Mouse (Mus musculus) lung, postnatal 0 days (tissue): ENCODE results near the gene Plagl1.

Experiments used
- CTCF ChIP-seq: IDR thresholded peaks from 2 replicates; pipeline ENCODE4 v1.5.1; 2016; ENCODE audit warnings: antibody characterized with exemption, mild to moderate bottlenecking
- EP300 ChIP-seq: IDR thresholded peaks from 2 replicates; pipeline ENCODE4 v1.6.1; 2016; ENCODE audit warnings: antibody characterized with exemption, mild to moderate bottlenecking, control low read depth

DNA sequence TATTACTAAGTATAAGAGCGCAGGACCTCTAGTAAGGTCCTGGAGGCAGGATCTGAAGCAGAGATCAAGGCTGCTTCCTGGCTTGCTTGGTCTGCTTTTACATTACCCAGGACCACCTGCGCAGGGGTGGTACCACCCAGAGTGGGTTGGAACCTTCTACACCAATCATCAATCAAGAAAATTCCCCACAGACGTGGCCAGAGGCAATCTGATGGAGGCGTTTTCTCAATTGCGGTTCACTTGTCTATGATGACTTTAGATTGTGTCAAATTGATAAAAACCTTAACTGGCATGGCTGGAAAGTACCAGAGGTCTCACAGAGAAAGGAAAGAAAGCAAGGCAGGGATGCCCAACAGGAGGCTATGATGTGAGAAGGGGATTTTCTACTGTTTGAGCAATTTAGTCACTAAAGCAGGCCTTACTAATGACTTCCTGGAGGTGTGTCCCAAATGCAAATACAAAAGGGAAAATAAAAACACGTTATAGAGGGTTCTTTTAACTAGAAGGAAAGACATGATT, 3.4 kb upstream of the Plagl1 start:
- TF ChIP-seq EP300 (no peak), CTCF (no peak)
